Mouse (Mus musculus): ENCODE data around the gene BC048679. TPM values are rescaled to one million over a fixed set of nuclear protein-coding genes. Genes with fewer than 3 reads are reported as not detected.

The BC048679 gene
- 0.39 and 0.73 TPM in 2 replicates for polyA plus RNA-seq (2016; fragmentation: Nextera tagmentation; extraction: Ambion mirVana)

DNA sequence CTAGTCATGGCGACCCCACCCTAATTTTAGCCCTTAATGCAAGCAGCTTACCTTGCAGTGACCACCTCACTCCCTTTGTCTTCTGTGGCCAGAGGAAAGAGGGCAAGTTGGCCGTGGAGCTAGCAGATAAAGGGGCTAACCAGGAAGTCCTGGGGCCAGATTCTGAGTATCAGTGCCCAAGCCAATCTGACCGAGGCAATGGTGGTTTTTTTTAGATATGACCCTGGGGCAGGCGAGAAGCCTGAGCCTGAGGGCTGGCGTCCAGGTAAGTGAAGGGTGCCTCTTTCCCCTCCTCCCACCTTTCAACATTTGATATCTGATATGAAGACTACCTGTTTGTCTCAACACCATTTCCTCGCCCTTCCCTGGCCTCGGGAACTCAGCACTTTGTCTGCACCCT lies at the start of gene BC048679:
BC048679 (minus strand) TSS at position 101 of the 400 bp plus-strand sequence.
- H3K27ac ChIP-seq, result peak within 1 kb of the TSS; percentile 17
- no peaks in the 10 kb centered on the region for H3K9me3 ChIP-seq
- peaks cover 29% of the 10 kb centered on the region for H3K4me1 ChIP-seq (replicated peaks)
- DNase-seq (ENCODE audit: low spot score), result no peak
- peak within 1 kb of the TSS; percentile 2; the same call in 1 of the 2 replicates for H3K4me3 ChIP-seq
- no peaks in the 10 kb centered on the region for H3K36me3 ChIP-seq
- WGBS, result 71% methylated on average over 7 of the region's 7 CpGs
- H3K27me3 ChIP-seq (ENCODE audit: insufficient read depth, poor library complexity, severe bottlenecking), result peaks cover 45% of the 10 kb centered on the region

DNA sequence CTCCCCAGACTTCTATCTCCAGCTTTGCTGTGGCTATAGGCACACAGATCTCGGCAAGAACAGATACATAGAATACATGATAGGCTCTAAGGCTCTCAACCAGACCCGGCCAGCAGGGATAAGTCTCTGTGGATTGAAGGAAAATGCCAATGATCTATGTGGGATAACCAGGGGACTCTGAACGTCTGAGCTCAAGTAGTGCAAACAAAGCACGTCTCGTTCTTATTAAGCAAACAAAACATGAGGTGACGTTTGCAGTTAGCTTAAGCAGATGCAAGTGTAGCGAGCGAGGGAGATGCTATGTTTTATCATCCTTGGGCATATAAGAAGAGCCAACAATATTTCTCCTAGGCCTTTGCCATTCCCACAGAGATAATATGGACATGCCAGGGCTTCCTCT lies 44.9 kb upstream of the BC048679 start:
- H3K4me1 ChIP-seq (replicated peaks), result peaks cover 14% of the 10 kb centered on the region
- H3K27ac ChIP-seq, result no peak overlapping the region
- no peaks in the 10 kb centered on the region for H3K9me3 ChIP-seq
- H3K4me3 ChIP-seq, result no peak overlapping the region
- no peaks in the 10 kb centered on the region for H3K27me3 ChIP-seq (ENCODE audit: insufficient read depth, poor library complexity, severe bottlenecking)
- no peaks in the 10 kb centered on the region for H3K36me3 ChIP-seq
- DNase-seq (ENCODE audit: low spot score), result no peak
- 86% methylated on average over 8 of the region's 8 CpGs for WGBS

DNA sequence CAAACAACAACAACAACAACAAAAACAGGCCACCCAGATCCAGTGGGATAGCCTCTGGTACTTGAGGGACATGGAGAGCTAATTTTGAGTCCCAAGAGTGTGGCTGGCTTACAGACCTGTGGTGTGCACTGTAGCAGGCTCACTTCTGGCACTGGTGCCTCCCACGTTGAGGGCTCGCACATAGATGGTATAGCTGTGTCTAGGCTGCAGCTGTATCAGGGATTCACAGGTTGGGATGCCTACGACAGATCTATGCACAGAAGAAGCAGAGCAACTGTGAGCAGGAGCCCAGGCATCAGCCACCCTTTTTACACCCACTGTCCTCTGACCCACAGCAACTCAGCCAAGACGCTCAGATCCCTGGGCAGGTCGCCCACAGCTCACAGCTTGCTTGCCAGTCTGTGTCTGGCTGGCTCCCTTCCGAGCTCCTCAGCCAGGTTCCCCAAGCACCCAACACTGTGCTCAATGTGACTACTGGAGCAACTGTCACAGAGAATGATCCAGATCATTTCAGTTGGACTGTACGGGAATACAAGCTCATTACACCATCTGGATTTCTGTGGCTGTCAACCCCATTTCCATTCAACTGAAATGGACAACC lies 43.9 kb upstream of the BC048679 start:
- Histone ChIP-seq H3K27ac (no peak overlapping the region), H3K27me3 (ENCODE audit: insufficient read depth, poor library complexity, severe bottlenecking) (no peaks in the 10 kb centered on the region), H3K9me3 (no peaks in the 10 kb centered on the region), H3K36me3 (no peaks in the 10 kb centered on the region), H3K4me1 (replicated peaks) (peaks cover 14% of the 10 kb centered on the region), H3K4me3 (no peak overlapping the region)
- 83% methylated on average over 7 of the region's 7 CpGs for WGBS
- DNase-seq (ENCODE audit: low spot score), result no peak

DNA sequence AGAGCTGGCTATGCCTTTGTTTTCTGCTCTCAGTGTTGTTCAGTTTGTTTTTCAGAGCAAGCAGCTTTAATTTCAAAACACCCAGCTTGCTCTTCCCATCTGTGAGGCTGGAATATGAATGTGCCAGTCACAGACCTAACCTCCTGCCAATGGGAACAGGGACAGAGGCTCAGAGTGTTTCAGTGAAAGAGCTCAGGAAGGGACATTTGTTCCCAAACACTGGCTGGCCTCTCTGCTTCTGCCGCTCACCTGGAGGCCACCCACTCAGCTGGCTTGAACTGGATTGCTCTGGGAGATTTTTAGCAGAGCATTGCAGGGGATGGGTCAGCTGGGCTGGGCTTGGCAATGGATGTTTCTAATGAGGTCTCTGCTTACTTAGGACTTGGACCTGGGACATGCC lies 42.9 kb upstream of the BC048679 start:
- Histone ChIP-seq H3K36me3 (no peaks in the 10 kb centered on the region), H3K4me1 (replicated peaks) (peaks cover 14% of the 10 kb centered on the region), H3K9me3 (no peaks in the 10 kb centered on the region), H3K27ac (no peak overlapping the region), H3K4me3 (no peak overlapping the region), H3K27me3 (ENCODE audit: insufficient read depth, poor library complexity, severe bottlenecking) (no peaks in the 10 kb centered on the region)
- WGBS, result 76% methylated on average over 1 of the region's 1 CpGs
- no peak for DNase-seq (ENCODE audit: low spot score)

DNA sequence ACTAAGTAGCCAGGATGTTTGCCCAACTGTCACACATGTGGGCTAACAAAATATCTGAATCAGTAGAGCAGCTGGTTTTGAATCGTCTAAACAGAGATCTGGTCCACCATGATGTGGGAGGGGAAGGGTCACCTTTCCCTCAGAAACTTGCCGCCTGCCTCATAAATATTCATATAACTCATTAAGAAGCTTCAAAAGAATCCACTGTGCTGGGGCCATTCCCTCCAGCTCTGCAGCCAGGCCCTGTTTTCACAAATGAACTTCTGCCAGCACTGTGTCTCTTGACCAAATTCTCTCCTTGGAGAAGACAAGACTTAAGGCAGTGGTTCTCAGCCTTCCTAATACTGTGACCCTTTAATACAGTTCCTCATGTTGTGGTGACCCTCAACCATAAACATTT lies 41.5 kb upstream of the BC048679 start:
- Histone ChIP-seq H3K36me3 (peaks cover 14% of the 10 kb centered on the region), H3K4me3 (no peak overlapping the region), H3K9me3 (no peaks in the 10 kb centered on the region), H3K27me3 (ENCODE audit: insufficient read depth, poor library complexity, severe bottlenecking) (no peaks in the 10 kb centered on the region), H3K27ac (no peak overlapping the region), H3K4me1 (replicated peaks) (peaks cover 14% of the 10 kb centered on the region)
- 9% methylated on average over 2 of the region's 2 CpGs for WGBS
- no peak for DNase-seq (ENCODE audit: low spot score)

DNA sequence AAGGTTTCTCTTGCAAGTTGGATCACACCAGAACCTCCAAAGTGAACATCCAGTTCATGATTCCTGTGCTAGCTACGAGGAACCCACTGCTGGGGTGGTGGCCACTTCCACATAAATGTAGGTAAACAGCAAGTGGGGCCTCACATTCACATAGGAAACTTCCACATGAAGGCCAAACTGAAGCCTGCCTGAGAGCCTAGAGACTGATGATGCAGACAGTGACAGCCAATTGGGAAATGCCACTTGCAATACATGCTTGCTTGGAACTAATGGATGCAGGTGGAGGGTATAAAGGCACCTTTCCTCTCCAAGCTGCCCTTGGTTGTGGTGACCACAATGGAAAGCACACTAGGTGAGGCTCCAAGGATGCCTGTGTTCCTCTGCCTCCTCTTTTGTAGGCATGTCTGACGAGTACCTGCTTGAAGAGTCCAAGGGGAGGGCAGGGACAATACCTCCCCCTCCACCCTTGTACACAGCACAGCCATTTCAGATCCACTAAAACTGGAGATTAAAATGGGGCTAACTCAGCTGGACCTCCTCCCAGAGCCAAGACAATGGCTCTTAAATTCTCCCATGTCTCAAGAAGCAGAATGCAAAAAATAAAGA lies 40.1 kb upstream of the BC048679 start:
- Histone ChIP-seq H3K4me3 (no peak overlapping the region), H3K27ac (no peak overlapping the region), H3K27me3 (ENCODE audit: insufficient read depth, poor library complexity, severe bottlenecking) (no peaks in the 10 kb centered on the region), H3K36me3 (peaks cover 28% of the 10 kb centered on the region), H3K9me3 (peaks cover 6% of the 10 kb centered on the region; the same call in 1 of the 2 replicates), H3K4me1 (replicated peaks) (peaks cover 14% of the 10 kb centered on the region)
- 76% methylated on average over 2 of the region's 2 CpGs for WGBS
- DNase-seq (ENCODE audit: low spot score), result no peak

DNA sequence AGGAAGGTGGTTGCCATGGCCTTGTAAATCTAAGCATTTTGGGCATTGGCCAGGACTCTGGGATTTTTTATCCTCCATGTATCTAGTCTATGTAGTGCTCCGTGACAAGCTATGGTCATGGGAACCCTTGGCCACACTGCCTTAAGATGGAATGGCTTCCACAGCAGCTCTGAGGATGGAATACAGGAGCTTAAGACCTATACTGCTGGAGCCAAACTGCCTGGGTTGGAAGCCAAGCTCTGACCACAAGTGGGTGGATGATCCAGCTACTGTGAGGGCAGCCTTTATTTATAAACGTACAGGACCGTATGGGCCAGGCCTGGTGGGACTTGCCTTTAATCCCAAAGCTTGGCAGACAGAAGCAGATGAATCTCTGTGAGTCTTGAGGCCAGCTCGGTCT lies 38.4 kb upstream of the BC048679 start:
- no peak for DNase-seq (ENCODE audit: low spot score)
- Histone ChIP-seq H3K4me1 (replicated peaks) (peaks cover 14% of the 10 kb centered on the region), H3K4me3 (no peak overlapping the region), H3K27me3 (ENCODE audit: insufficient read depth, poor library complexity, severe bottlenecking) (no peaks in the 10 kb centered on the region), H3K9me3 (peaks cover 6% of the 10 kb centered on the region; the same call in 1 of the 2 replicates), H3K27ac (no peak overlapping the region), H3K36me3 (peaks cover 45% of the 10 kb centered on the region)
- 96% methylated on average over 4 of the region's 4 CpGs for WGBS

DNA sequence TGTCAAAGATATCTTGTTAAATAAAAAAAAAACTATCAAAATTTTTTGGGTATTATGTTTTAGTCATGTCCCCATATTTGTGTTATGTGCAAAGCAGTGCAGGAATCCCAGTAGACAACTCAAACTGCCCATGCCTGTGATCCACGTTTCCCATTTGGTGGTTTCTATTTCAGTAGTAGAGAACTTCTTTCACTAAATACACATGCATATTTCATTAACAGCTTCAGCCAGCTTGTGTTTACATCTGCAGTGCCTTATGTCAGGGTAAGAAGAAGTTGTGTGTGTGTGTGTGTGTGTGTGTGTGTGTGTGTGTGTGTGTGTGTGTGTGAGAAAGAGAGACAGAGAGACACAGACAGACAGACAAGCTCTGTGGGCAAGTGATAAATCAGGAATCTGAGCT lies 33.4 kb upstream of the BC048679 start:
- DNase-seq (ENCODE audit: low spot score), result no peak
- Histone ChIP-seq H3K4me1 (replicated peaks) (no peaks in the 10 kb centered on the region), H3K4me3 (no peak overlapping the region), H3K36me3 (peaks cover 94% of the 10 kb centered on the region), H3K9me3 (peaks cover 6% of the 10 kb centered on the region; the same call in 1 of the 2 replicates), H3K27ac (no peak overlapping the region), H3K27me3 (ENCODE audit: insufficient read depth, poor library complexity, severe bottlenecking) (no peaks in the 10 kb centered on the region)
- 95% methylated on average over 1 of the region's 1 CpGs for WGBS

DNA sequence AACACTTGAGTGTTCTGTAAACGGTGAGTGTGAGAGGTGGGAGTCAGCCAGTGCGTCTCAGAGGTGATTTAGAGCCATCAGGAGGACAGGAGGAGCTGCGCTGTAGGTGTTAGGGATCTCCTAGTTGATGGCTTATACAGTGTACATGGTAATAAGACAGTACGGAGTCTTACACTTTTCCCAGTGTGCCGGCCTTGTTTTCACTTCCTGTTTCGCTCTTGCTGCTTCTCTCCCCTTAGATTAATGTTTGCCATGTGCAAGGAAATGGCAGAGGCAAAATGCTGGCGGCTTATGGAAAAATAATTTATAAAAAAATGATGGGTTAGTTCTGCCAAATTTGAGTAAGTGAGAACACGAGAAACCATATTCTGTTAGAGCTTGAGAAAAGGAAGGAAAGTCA lies 30.8 kb upstream of the BC048679 start:
- H3K9me3 ChIP-seq, result peaks cover 2% of the 10 kb centered on the region; the same call in 1 of the 2 replicates
- H3K4me3 ChIP-seq, result no peak overlapping the region
- WGBS, result 96% methylated on average over 8 of the region's 8 CpGs
- H3K36me3 ChIP-seq, result peaks cover 93% of the 10 kb centered on the region
- H3K4me1 ChIP-seq (replicated peaks), result peaks cover 11% of the 10 kb centered on the region
- no peak overlapping the region for H3K27ac ChIP-seq
- H3K27me3 ChIP-seq (ENCODE audit: insufficient read depth, poor library complexity, severe bottlenecking), result no peaks in the 10 kb centered on the region
- no peak for DNase-seq (ENCODE audit: low spot score)

DNA sequence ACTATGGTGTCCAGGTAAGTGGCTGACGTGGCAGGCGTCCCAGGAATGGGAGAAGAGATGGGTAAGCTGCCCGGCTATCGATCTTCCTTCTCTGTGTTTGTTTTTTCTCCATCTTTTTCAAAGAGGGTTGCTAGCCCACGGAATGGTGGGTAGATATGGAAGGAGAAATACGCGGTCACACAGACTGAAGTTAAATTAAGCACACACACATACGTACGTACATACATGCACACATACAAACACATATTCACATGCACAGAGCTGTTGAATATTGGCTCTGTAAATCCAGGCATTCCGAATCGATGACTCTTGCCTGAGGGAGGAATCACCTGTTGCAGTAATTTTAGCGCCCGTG lies 25.6 kb upstream of the BC048679 start:
- WGBS, result 18% methylated on average over 13 of the region's 13 CpGs
- H3K27ac ChIP-seq, result peak overlapping the region; percentile 97
- no peak for DNase-seq (ENCODE audit: low spot score)

DNA sequence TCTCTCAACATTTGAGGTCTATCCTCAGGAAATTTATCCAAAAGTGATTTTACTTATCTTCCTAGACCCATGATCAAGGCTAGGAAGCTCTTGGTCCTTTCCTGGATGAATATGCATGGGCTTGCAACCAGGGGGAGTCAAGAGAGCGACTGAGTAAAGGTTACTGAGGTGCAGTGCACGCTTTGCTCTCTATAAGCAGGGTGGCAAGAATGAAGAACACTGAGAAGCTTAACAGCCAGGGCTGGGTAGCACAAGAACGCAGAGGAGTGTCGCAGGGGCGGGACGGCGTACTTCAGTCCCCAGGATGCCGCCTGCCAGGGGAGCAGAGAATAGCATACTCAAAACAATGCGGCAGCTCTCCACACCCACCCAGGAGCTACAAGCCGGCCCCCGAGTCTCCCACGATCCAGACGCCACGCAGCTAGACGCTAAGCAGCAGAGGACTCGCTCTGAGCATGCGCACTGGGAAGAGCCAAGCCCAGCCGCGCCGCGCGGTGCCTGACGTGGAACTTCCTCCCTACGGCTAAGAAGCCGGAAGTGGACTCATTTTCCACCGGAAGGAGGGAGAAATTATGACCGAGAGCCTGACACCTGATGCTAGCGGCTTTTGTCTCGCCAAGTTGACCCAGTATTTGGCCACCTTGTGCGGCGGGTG lies 25.1 kb upstream of the BC048679 start:
- Histone ChIP-seq H3K4me3 (peak overlapping the region; percentile 75), H3K36me3 (peaks cover 35% of the 10 kb centered on the region), H3K9me3 (no peaks in the 10 kb centered on the region), H3K4me1 (replicated peaks) (peaks cover 18% of the 10 kb centered on the region), H3K27ac (peak overlapping the region; percentile 97), H3K27me3 (ENCODE audit: insufficient read depth, poor library complexity, severe bottlenecking) (no peaks in the 10 kb centered on the region)
- WGBS, result under 1% methylated on average over 31 of the region's 31 CpGs
- peak; percentile 96 for DNase-seq (ENCODE audit: low spot score)

More for the DNA sequence above, 25.6 kb upstream of the BC048679 start:
- H3K4me1 ChIP-seq (replicated peaks), result peaks cover 18% of the 10 kb centered on the region
- H3K27me3 ChIP-seq (ENCODE audit: insufficient read depth, poor library complexity, severe bottlenecking), result no peaks in the 10 kb centered on the region
- H3K9me3 ChIP-seq, result no peaks in the 10 kb centered on the region
- peak overlapping the region; percentile 75 for H3K4me3 ChIP-seq
- peaks cover 40% of the 10 kb centered on the region for H3K36me3 ChIP-seq

DNA sequence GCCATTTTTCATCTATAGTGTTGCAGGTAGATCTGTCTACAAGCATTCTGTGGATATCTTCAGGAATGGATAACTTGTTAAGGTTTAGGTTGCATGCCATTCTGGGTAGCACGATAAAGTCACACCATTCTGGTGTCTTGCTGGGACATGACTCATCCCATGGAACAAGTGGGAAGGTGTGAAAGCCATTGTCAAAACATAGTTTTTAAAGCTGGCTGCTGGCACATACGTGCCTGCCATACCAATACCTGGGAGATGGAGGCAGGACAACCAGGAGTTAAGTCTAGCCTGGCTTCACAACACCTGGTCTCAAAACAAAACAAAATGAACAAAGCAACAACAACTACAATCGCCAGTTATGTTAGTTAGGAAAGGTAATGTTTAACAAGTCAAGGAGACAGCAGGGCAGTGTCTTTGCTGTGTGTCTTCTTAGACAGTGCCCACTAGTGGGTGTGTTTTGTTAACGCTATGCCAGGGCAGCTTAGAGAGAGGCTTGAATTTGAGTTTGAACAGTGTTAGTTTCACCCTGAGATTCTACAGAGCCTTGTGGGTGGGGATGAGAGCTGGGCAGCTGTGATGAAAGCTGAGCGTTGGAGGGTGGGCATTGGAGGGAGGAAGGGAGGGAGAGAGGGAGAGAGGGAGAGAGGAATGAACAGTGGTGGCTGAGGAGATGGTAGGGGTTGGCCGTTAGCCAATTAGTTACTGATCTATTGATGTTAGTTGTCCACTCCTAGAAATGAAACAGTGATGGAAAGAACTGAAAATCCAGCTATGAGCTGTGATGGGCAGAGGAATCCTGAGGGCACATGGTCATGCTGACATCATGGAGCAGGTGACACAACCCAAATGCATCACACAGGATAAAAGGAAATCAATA lies 18.3 kb upstream of the BC048679 start:
- Histone ChIP-seq H3K36me3 (no peaks in the 10 kb centered on the region), H3K27me3 (ENCODE audit: insufficient read depth, poor library complexity, severe bottlenecking) (no peaks in the 10 kb centered on the region; the same call in 1 of the 2 replicates), H3K9me3 (no peaks in the 10 kb centered on the region), H3K27ac (no peak overlapping the region), H3K4me1 (replicated peaks) (0 out of 2 replicates have a peak, but pooled peaks cover 3% of the 10 kb centered on the region), H3K4me3 (no peak overlapping the region)
- no peak for DNase-seq (ENCODE audit: low spot score)
- WGBS, result 78% methylated on average over 6 of the region's 6 CpGs

Measured in hindbrain, embryonic 10.5 days (tissue).